Mouse (Mus musculus) left cerebral cortex, postnatal 4 days (tissue): Measurements from ENCODE around the gene Svs1. TPM values are rescaled to one million over a fixed set of nuclear protein-coding genes. Genes with fewer than 3 reads are reported as not detected.
"Not testable (repeated sequence)": the region's sequence is repeated elsewhere in the genome, so short reads cannot be mapped to it uniquely, and the experiment has no call there.

ENCODE experiments used
- DNase-seq: peaks from one replicate; pipeline ENCODE4 v3.0.0-alpha.2; 2022
- intact Hi-C: fragments of 180-260 bp; cut with DNase I; formaldehyde crosslinking; loops from one replicate; pipeline ENCODE4 v1.15.1; 2025
- total RNA-seq, 2 experiments: library from RNA; stranded (reverse); gene quantifications; 2 replicates each; pipeline ENCODE4 v1.2.3; 2021

Gene Svs1
- total RNA-seq, result not detected

DNA sequence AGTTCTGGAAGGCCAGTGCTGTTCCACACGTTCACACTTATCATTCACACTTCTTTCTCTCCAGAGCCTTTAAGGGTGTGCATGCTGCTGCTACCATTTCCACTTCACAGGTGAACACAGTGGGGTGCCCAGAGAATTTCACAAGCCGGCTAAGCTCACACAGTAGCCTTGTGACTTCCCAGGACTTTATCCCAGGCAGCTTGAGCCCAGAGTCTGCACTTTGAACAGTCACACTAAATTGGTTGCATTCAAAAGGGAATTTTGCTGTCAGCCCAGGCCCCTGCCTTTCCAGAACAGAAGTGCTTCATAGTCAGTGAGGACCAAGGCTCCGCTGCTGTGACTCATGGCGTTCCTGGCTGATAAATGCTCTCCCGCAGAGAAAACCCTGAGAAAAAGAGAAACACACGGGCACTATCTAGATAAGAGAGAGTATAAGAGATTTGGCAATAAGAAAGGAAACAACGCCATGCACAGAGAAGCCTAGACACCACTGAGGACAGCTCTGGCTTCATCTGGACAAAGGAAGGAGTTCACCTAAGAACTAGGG is at the start of gene Svs1:
TSS of gene Svs1 (plus strand) at position 418 of the 547 bp plus-strand sequence.
- no peak for DNase-seq
- intact Hi-C loops, result no loop called here

GRCm38 (mm10) chr6:48949596-48949995 is 37.1 kb upstream of the Svs1 start:
- no peak for DNase-seq
- intact Hi-C loops, result no loop called here

- no peak for DNase-seq
- intact Hi-C loops, result loop anchor here (10.0 kb wide), 2 partner anchors 86 to 306 kb away; partner anchors contain the start of gene Gimap8
Measured at GRCm38 (mm10) chr6:48950676-48951075, 36.0 kb upstream of the Svs1 start.

DNA sequence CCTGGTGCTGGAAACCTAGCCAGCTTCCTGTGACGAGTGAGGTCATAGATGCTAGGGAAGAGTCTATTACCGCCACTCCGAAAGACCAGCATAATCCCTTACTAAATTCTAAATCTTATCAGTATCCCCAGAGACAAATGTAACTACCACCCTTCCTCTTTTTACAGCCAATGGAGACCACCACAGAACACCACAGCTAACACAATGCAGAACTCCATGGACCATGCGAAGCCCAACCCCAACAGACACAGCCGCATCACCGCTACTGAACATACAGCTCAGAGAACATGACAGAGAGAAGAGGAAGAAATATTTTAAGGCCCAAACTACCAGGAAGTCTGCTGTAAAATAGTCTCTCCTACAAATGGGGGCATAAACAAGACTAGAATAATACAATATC is 35.0 kb upstream of the Svs1 start:
- intact Hi-C loops, result loop anchor here (10.0 kb wide), 2 partner anchors 87 to 307 kb away; partner anchors contain the start of gene Gimap8
- no peak for DNase-seq

GRCm38 (mm10) chr6:48953220-48953619 is 33.4 kb upstream of the Svs1 start:
- intact Hi-C loops, result loop anchor here (10.0 kb wide), 2 partner anchors 88 to 308 kb away; partner anchors contain the start of gene Gimap8
- DNase-seq, result no peak

- intact Hi-C loops, result loop anchor here (10.0 kb wide), 2 partner anchors 89 to 309 kb away; partner anchors contain the start of gene Gimap8
Measured at GRCm38 (mm10) chr6:48954211-48954610, 32.5 kb upstream of the Svs1 start.

DNA sequence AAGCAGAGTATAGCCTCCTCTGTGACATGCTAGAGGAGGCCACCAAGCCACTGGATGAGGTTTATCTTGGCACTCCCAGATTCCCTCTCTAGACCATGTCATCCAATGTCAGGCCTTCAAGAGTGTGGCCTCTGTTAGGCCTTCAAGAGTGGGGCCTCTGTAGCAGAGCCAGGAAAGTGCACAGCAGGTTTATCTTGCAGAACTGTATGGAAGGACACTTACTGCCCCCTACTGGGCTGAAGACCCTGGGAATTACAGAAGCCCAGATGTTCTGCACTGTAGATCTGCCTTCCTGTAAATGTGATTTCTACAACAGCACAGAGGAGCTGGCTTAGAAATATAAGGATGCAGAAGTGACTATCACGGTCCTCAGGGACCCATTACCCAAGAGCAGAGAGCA is 31.7 kb upstream of the Svs1 start:
- intact Hi-C loops, result loop anchor here (5.0 to 10.0 kb wide), 3 partner anchors 90 to 310 kb away; partner anchors contain the start of gene Gimap8

More at GRCm38 (mm10) chr6:48954211-48954610, 32.5 kb upstream of the Svs1 start:
- DNase-seq, result no peak

GRCm38 (mm10) chr6:48956785-48957184 is 29.9 kb upstream of the Svs1 start:
- intact Hi-C loops, result loop anchor here (5.0 to 10.0 kb wide), 3 partner anchors 92 to 312 kb away; partner anchors contain the start of gene Gimap8
- DNase-seq, result no peak

More for the DNA sequence above, 31.7 kb upstream of the Svs1 start:
- peak; percentile 54 for DNase-seq

GRCm38 (mm10) chr6:48958053-48958452 is 28.6 kb upstream of the Svs1 start:
- peak; percentile 62 for DNase-seq
- intact Hi-C loops, result loop anchor here (5.0 to 10.0 kb wide), 3 partner anchors 93 to 313 kb away; partner anchors contain the start of gene Gimap8

DNA sequence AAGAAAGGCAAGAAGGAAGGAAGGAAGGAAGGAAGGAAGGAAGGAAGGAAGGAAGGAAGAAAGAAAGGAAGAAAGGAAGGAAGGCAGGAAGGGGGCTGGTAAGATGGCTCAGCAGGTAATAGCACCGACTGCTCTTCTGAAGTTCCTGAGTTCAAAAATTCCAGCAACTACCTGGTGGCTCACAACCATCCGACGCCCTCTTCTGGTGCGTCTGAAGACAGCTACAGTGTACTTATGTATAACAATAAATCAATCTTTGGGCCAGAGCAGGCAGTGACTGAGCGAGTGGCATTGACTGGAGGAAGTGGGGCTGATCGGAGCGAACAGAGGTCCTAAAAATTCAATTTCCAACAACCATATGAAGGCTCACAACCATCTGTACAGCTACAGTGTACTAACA is 27.5 kb upstream of the Svs1 start:
- peak; percentile 10 for DNase-seq
- intact Hi-C loops, result loop anchor here (5.0 to 10.0 kb wide), 3 partner anchors 94 to 314 kb away; partner anchors contain the start of gene Gimap8

DNA sequence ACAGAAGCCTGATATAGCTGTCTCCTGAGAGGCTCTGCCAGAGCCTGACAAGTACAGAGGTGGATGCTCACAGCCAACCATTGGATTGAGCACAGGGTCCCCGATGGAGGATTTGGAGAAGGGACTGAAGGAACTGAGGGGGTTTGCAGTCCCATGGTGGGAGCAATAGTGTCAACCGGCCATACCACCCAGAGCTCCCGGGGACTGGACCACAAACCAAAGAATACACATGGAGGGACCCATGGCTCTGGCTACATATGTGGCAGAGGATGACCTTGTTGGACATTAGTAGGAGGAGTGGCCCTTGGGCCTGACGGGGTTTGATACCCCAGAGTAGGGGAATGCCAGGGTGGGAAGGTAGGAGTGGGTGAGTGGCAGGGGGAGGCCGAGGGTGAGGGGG is 20.0 kb upstream of the Svs1 start:
- intact Hi-C loops, DNase-seq: not testable (repeated sequence)

DNA sequence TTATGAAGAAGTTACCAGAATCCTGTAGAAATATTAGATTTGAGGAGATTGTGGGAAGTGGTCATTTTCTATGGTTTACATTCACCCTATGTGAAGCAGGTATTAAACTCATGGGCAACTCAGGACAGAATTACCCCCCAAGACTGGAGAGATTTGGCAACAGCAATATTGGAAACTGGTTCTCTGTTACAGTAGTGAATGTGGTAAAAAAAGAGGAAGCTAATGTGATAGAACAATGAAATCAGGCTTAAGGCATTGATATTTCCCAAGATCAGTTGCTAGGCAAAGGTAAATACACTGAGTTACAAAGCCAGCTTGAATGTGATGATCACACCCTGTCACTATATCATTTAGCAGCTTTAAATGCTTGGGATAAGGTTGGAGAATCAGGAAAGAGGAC is 18.8 kb upstream of the Svs1 start:
- no peak for DNase-seq
- intact Hi-C loops, result no loop called here

GRCm38 (mm10) chr6:48974663-48975062 is 12.0 kb upstream of the Svs1 start, which contains the start of gene Doxl2:
Doxl2 (plus strand) TSS chr6:48974963.
- DNase-seq, result no peak
- intact Hi-C loops, result no loop called here

DNA sequence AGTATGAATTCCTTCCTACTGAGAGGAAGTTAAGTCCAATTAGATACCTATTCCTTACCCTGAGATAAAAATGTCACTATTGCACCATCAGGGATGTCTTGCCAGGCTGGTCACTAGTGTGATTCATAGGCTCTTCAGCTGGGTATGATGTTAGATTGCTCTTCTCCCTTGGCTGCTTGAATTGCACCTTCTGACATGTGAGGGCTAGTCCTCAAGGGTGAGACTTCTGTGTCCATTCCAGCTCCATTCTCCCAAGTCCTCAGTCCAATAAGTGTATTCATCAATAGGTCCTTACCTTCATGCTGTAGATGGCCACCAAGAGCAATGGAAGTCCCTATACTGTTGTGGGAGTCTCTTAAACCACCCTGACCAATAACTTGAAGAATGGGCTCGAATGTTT is 7.0 kb upstream of the Svs1 start:
- no peak for DNase-seq
- intact Hi-C loops, result no loop called here

GRCm38 (mm10) chr6:48982305-48982704 is 4.4 kb upstream of the Svs1 start:
- DNase-seq, result no peak
- intact Hi-C loops, result no loop called here

- intact Hi-C loops, result no loop called here
- DNase-seq, result no peak
Measured at GRCm38 (mm10) chr6:48989971-48990370, 3.3 kb downstream of the Svs1 start.

- DNase-seq, result no peak
- intact Hi-C loops, result no loop called here
Measured at GRCm38 (mm10) chr6:48991991-48992390, 5.3 kb downstream of the Svs1 start.

GRCm38 (mm10) chr6:48998186-48998585 is 11.5 kb downstream of the Svs1 start:
- intact Hi-C loops, result no loop called here
- DNase-seq, result no peak

- intact Hi-C loops, result no loop called here
- DNase-seq, result no peak
Measured at GRCm38 (mm10) chr6:48998796-48999195, 12.1 kb downstream of the Svs1 start.

DNA sequence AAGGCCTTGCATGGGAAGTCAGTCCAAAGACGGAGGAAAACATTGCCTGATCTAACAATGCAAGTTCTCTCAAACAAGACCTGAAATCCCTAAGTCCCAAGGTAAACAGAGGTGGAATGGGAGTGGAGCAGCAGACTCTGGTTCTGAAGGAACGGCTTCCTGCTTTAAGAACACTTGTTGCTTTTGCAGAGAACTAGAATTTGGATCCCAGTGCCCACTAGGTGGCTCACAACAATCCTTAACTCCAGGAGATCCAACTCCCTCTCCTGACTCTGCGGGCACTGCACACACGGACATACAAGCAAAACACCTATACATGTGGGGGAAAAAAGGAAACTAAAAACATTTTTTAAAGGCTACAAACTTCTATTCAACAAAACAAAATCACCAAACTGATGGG is 16.7 kb downstream of the Svs1 start:
- intact Hi-C loops, result no loop called here
- no peak for DNase-seq

GRCm38 (mm10) chr6:49007981-49008380 is 21.3 kb downstream of the Svs1 start:
- DNase-seq, result peak; percentile 64
- intact Hi-C loops, result no loop called here

DNA sequence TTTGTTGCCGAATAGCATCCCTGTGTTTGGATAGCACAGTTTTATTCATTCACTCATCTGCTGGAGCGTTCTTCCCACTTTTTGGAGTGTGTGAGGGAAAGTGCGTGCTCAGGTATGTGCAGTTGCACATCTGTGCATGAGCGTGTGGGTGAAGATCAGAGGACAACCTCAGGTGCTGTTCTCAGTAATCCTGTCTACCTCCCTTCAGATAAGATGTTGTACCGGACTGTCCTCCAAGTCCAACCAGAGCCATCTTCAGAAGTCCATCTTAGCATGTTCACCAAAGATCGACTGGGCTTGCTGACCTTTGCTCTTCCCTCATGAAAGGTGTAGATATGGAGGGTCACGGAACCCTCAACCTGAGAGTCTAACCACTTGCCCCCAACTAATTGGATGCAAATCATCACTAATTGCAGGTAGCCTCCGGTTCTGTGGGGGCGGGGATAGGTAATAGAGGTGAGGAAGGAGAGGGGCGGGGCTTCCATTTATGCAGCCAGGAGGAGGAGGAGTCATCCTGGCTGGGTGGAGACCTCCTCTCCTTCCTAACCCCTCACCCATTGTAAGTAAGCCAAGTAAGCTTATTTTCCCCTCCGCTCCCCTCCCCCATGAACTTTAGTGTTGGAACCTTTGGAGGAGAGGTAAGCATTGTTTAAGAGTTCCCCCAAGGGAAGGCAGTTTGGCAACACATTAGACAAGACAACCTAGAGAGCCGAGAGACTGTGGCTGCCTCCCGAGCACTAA is 21.9 kb downstream of the Svs1 start:
- DNase-seq, result no peak
- intact Hi-C loops, result no loop called here
